Mouse (Mus musculus): ENCODE results near the gene D230025D16Rik.

DNA sequence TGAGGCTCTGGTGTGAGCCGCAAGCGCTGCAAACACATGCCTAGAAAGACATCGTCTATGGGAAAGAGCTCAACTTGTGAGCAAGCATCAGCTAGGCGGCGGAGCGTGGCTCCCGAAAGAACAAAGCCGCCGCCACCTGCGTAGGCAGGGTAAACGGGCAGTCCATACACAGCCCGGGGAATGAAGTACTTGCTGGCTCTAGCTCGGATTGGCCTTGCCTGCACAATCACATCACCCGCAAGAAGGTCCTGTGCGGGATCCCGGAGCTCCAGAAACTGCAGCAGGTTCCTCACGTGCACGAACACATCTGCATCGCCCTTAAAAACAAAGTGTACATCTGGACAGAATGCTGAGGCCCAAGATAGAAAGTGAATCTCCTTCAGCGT, 28.8 kb downstream of the D230025D16Rik start:
- no peak for TF ChIP-seq CTCF (IDR thresholded peaks at IDR 0.05; ENCODE audit: borderline replicate concordance, control insufficient read depth, extremely low read depth, insufficient read depth, low read length, poor library complexity)
- TF ChIP-seq POLR2A (IDR thresholded peaks at IDR 0.05; ENCODE audit: control insufficient read depth, extremely low read depth, insufficient read depth, low read length, poor library complexity): no peak
